Mouse (Mus musculus) A20 (cell line): ENCODE results near the gene Dupd1.
"Not testable (repeated sequence)": the region's sequence is repeated elsewhere in the genome, so short reads cannot be mapped to it uniquely, and the experiment has no call there.

Experiments
- DNase-seq: peaks from one replicate; pipeline ENCODE4 v3.0.0-alpha.2; 2011; ENCODE audit warnings: low read depth, low spot score

The Dupd1 gene

GRCm38 (mm10) chr14:21676223-21676622 is 38.2 kb downstream of the Dupd1 start:
- DNase-seq = no peak

GRCm38 (mm10) chr14:21674471-21674870 is 39.9 kb downstream of the Dupd1 start:
- DNase-seq = no peak

- DNase-seq = no peak
Observed at GRCm38 (mm10) chr14:21673100-21673499, 41.3 kb downstream of the Dupd1 start.

GRCm38 (mm10) chr14:21670422-21671006 is 43.9 kb downstream of the Dupd1 start:
- DNase-seq = not testable (repeated sequence)

GRCm38 (mm10) chr14:21669633-21670421 is 44.5 kb downstream of the Dupd1 start:
- DNase-seq = no peak

GRCm38 (mm10) chr14:21669218-21669617 is 45.2 kb downstream of the Dupd1 start:
- no peak for DNase-seq

GRCm38 (mm10) chr14:21662465-21663142 is 51.8 kb downstream of the Dupd1 start:
- DNase-seq = peak; percentile 39

GRCm38 (mm10) chr14:21659652-21660051 is 54.7 kb downstream of the Dupd1 start:
- DNase-seq = peak; percentile 65

GRCm38 (mm10) chr14:21659155-21659554 is 55.2 kb downstream of the Dupd1 start:
- no peak for DNase-seq

- DNase-seq = no peak
Observed at GRCm38 (mm10) chr14:21653813-21654212, 60.6 kb downstream of the Dupd1 start.

GRCm38 (mm10) chr14:21640806-21641435 is 73.5 kb downstream of the Dupd1 start:
- no peak for DNase-seq

- no peak for DNase-seq
Observed at GRCm38 (mm10) chr14:21636548-21636947, 77.8 kb downstream of the Dupd1 start.

- no peak for DNase-seq
Observed at GRCm38 (mm10) chr14:21631665-21632200, 82.6 kb downstream of the Dupd1 start.
